Mouse (Mus musculus) testis, adult 2 months (tissue): ENCODE measurements around the gene Ppp1r12b.

ENCODE experiments used
- CTCF ChIP-seq: fragments of 200-500 bp; IDR thresholded peaks from 2 replicates; pipeline ENCODE4 v1.5.1; 2012; ENCODE audit warnings: low read depth, mild to moderate bottlenecking, inconsistent platforms, low read length, moderate library complexity; ENCODE audit not compliant: control insufficient read depth, insufficient read depth, insufficient replicate concordance
- POLR2A ChIP-seq: fragments of 200-500 bp; IDR thresholded peaks from 2 replicates; pipeline ENCODE4 v1.6.1; 2012; ENCODE audit warnings: low read depth, mild to moderate bottlenecking, inconsistent platforms, low read length, moderate library complexity; ENCODE audit not compliant: control insufficient read depth

DNA sequence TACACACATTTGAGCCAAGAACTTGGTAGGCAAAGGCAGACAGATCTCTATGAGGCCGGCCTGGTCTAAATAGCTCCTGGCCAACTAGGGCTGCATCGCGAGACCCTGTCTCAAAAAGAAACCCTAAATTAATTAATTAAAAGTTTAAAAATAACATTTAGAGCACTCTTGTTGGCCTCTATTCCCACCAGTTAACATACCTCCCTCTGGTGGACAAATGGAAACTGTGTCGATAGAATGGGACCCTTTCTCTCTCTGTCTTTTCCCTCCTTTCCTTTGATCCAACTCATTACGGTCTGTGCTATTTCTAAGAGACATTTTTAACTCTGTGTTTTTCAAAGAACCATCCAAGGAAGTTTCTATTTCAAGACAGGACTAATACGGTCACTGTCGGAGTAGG, 4.9 kb upstream of the Ppp1r12b start:
- TF ChIP-seq CTCF: no peak
- TF ChIP-seq POLR2A: no peak
